Mouse (Mus musculus): Measurements from ENCODE around the gene Prdm10.

DNA sequence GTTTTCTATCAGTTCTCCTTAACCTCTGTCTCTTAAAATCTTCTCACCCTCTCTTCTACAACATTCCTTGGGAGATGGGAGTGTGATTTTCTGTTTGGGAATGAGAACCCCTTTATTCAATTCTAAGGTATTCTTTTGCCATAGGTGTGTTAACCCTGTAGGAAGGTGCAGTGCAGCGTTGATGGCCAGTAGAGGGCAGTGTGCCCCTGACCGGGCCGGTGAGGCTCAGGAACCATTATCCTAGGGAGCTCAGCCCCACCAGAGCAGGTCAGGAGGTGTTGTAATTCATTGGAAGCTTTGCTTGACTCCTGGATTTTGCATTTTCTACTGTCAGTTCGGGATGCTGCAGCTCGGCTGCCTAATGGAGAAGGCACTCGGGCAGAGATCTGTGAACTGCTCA is 124.9 kb downstream of the Prdm10 start:
- TF ChIP-seq CTCF (IDR thresholded peaks at IDR 0.05; ENCODE audit: low read depth) (peak; percentile 92), EP300 (IDR thresholded peaks at IDR 0.05; ENCODE audit: low read depth) (no peak)
